Mouse (Mus musculus) liver, embryonic 14.5 days (tissue): ENCODE measurements at regions not wholly inside any gene's neighbourhood (a gene's known extent, or its start where the extent isn't known, plus 50 kb on each side); places are given as distances from the start of the nearest gene placed in this dataset.
A peak's percentile ranks its signal among the peaks of the same experiment; 100 is the strongest.

Experiments
- ATAC-seq: fragments of 200-750 bp; cut with Nextera tagmentation; 2 replicates; pipeline ENCODE4 v1.8.0; 2017; ENCODE audit warnings: moderate number of reproducible peaks, mild to moderate bottlenecking, moderate library complexity; ENCODE audit not compliant: insufficient read depth
- DNase-seq, 3 experiments: peaks; one replicate each; pipeline ENCODE4 v3.0.0-alpha.2; 2012 to 2013; ENCODE audit warnings: low read depth in 3 of 3, low spot score in 3 of 3
- H3K27ac ChIP-seq: fragments of 300-500 bp; sonication (generic); 2 replicates; pipeline ENCODE4 v1.5.1; 2014; ENCODE audit warnings: moderate library complexity, mild to moderate bottlenecking, control low read depth, inconsistent platforms
- H3K27me3 ChIP-seq: fragments of 300-500 bp; sonication (generic); 2 replicates; pipeline ENCODE4 v1.6.1; 2014; ENCODE audit warnings: mild to moderate bottlenecking, low read length, moderate library complexity; ENCODE audit not compliant: control insufficient read depth, insufficient read depth
- H3K36me3 ChIP-seq: fragments of 300-500 bp; sonication (generic); replicated peaks from 2 replicates; pipeline ENCODE4 v1.6.1; 2014; ENCODE audit warnings: low read depth; ENCODE audit not compliant: control insufficient read depth, insufficient read depth
- H3K4me1 ChIP-seq, 2 experiments: fragments of 200-500 bp in 1 of 2; fragments of 300-500 bp in 1 of 2; sonication (generic) in 1 of 2; replicated peaks; 2 replicates each; pipeline ENCODE4 v1.6.1; 2012 to 2014; ENCODE audit warnings: antibody characterized with exemption in 1 of 2, inconsistent platforms in 1 of 2, low read length in 1 of 2; ENCODE audit not compliant: control insufficient read depth in 2 of 2, insufficient read depth in 2 of 2
- H3K4me2 ChIP-seq: fragments of 300-500 bp; sonication (generic); 2 replicates; pipeline ENCODE4 v1.6.1; 2014; ENCODE audit warnings: low read depth, mild to moderate bottlenecking, control low read depth, moderate library complexity
- H3K4me3 ChIP-seq, 2 experiments: fragments of 200-500 bp in 1 of 2; fragments of 300-500 bp in 1 of 2; sonication (generic) in 1 of 2; 2 replicates each; pipeline ENCODE4 v1.5.1; 2012 to 2014; ENCODE audit warnings: low read depth in 2 of 2, low read length in 2 of 2, mild to moderate bottlenecking in 2 of 2, control low read depth in 1 of 2, inconsistent platforms in 1 of 2, moderate library complexity in 1 of 2; ENCODE audit not compliant: insufficient read depth in 1 of 2
- H3K9ac ChIP-seq: fragments of 300-500 bp; sonication (generic); replicated peaks from 2 replicates; pipeline ENCODE4 v1.6.1; 2014; ENCODE audit warnings: mild to moderate bottlenecking, control low read depth, moderate library complexity
- H3K9me3 ChIP-seq: fragments of 300-500 bp; sonication (generic); 2 replicates; pipeline ENCODE4 v1.6.1; 2016; ENCODE audit warnings: low read length, mixed read lengths; ENCODE audit not compliant: control insufficient read depth
- CTCF ChIP-seq: IDR thresholded peaks from 2 replicates; pipeline ENCODE4 v1.5.1; 2016; ENCODE audit warnings: antibody characterized with exemption, low read depth, control low read depth
- EP300 ChIP-seq: IDR thresholded peaks from 2 replicates; pipeline ENCODE4 v1.6.1; 2016; ENCODE audit warnings: antibody characterized with exemption, low read depth
- WGBS: fragments of 180-500 bp; shearing (Covaris S2); extraction: QIAGEN DNeasy Blood & Tissue Kit; methylation state at CpG from one replicate; pipeline ENCODE4 v1.1.7; 2014; ENCODE audit not compliant: insufficient replicate concordance; 5-methylcytosine and 5-hydroxymethylcytosine counted together

DNA sequence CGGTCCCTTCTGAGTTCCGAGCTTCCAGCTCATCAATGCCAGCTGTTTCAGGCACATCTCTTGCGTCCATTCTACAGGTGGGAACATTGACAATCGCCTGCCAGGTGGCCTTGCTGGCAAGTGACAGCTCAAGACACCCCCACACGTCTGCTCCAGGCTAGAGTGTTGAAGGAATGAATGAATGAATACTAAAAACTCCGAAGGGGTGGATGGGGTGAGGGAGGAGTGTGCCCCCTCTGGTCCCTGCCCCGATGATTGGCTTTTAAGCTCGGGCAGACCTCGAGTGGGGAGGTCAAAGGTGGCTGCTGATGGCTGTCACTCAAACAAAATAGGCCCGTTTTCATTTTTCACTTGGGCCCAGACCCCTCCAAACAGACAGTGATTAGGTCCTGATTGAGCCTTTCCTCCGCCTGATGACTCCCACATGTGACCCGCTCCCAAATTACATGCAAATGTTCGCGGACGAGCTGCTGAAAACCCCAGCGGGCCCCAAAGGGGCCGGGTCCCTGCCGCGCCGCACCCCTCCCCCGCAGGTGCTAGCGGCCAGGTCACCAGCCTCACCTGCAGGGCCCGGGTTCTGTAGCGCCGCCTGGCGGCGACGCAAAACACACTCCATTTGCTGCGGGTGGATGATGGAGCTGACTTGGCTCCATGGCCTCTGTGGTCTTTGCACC is 69.5 kb downstream of the Barx1 start:
- H3K27me3 ChIP-seq: peaks cover 38% of the 10 kb centered on the region
- H3K9ac ChIP-seq: no peak overlapping the region
- no peak overlapping the region for H3K4me3 ChIP-seq
- DNase-seq: no peak
- H3K4me1 ChIP-seq: no peaks in the 10 kb centered on the region; a peak in 1 of 4 replicates
- H3K9me3 ChIP-seq: no peaks in the 10 kb centered on the region
- ATAC-seq: no peak
- no peak overlapping the region for H3K27ac ChIP-seq
- TF ChIP-seq CTCF (peak; percentile 76), EP300 (no peak)
- 4% methylated on average over 29 of the region's 29 CpGs for WGBS
- H3K36me3 ChIP-seq: no peaks in the 10 kb centered on the region
- H3K4me2 ChIP-seq: no peak overlapping the region

DNA sequence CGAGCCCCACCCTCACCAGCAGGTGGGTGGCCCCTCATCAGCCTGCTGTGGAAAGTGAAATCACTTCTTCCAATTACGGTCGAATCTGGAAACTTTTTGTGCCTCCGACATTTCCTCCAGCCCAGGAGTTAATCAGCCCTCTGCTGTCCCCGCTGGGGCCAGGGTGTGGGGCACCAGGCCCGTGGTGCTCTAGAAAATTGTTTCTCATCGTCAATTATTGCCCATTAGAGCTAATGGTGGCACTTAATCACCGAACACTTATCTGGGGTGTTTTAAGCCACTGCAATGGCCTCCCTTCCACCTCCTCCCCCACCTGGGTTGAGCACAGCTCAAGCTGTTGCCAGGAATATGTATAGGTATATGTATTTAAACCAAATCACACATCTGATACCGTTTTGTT is 72.2 kb downstream of the Barx1 start:
- DNase-seq (no peak), ATAC-seq (no peak)
- Histone ChIP-seq H3K4me3 (no peak overlapping the region), H3K36me3 (no peaks in the 10 kb centered on the region), H3K4me1 (no peaks in the 10 kb centered on the region; a peak in 1 of 4 replicates), H3K9ac (no peak overlapping the region), H3K27me3 (peaks cover 33% of the 10 kb centered on the region), H3K27ac (no peak overlapping the region), H3K4me2 (no peak overlapping the region), H3K9me3 (no peaks in the 10 kb centered on the region)
- WGBS: 47% methylated on average over 9 of the region's 9 CpGs
- no peak for TF ChIP-seq EP300
- no peak for TF ChIP-seq CTCF

DNA sequence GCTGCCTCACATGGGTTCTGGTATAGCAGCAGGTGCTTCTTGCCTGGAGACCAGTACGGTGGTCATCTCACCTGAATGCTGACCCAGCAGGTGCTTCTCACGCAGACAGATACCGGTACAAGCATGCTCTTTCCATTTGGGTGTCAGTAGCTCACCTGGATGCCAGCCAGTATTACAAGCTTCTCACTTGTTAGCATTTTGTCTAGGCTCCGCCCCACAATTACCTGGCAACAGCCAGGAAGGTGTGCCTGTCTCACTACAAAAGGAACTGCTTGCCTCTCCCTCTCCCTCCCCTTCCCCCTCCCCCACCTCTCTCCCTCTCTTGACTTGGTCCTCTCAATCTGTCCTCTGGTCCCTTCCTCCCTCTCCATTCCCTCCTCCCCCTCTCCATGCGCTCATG is 82.8 kb downstream of the Barx1 start:
- TF ChIP-seq EP300: no peak
- no peak for TF ChIP-seq CTCF
- Histone ChIP-seq H3K4me1 (no peaks in the 10 kb centered on the region), H3K36me3 (no peaks in the 10 kb centered on the region), H3K27ac (no peak overlapping the region), H3K9ac (no peak overlapping the region), H3K4me3 (no peak overlapping the region), H3K4me2 (no peak overlapping the region), H3K27me3 (peaks cover 3% of the 10 kb centered on the region; the same call in 1 of the 2 replicates), H3K9me3 (no peaks in the 10 kb centered on the region)
- no peak for ATAC-seq
- DNase-seq: no peak
- WGBS: 33% methylated on average over 5 of the region's 5 CpGs

DNA sequence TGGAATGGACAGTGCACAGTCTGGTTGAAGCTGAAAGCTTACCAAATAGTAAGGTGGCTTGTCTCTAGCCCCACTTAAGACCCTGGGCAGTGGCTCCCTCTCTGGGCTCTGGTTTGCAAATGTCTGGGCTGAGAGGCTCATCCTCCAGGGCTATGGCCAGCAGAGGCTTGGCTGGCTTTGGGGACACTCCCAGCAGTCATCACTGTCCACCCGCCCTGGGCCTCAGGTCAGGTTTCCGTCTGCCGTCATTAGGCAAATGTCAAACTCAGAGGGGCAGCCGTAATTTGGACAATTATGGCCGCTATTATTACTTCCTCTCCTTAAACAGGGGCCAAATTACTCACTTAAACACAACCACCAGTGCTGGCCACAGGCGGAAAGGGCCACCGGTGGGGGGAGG is 83.5 kb downstream of the Barx1 start:
- 22% methylated on average over 7 of the region's 7 CpGs for WGBS
- TF ChIP-seq EP300: no peak
- TF ChIP-seq CTCF: no peak
- Histone ChIP-seq H3K4me3 (no peak overlapping the region), H3K36me3 (no peaks in the 10 kb centered on the region), H3K9me3 (no peaks in the 10 kb centered on the region), H3K4me1 (no peaks in the 10 kb centered on the region), H3K27ac (no peak overlapping the region), H3K27me3 (peaks cover 3% of the 10 kb centered on the region; the same call in 1 of the 2 replicates), H3K9ac (no peak overlapping the region), H3K4me2 (no peak overlapping the region)
- ATAC-seq: no peak
- DNase-seq: no peak
